Mouse (Mus musculus) small intestine, adult 2 months (tissue): ENCODE results near the gene G0s2. TPM values are rescaled to one million over a fixed set of nuclear protein-coding genes. Genes with fewer than 3 reads are reported as not detected.

ENCODE experiments used
- H3K27ac ChIP-seq: fragments of 200-500 bp; 2 replicates; pipeline ENCODE4 v1.5.1; 2012; ENCODE audit warnings: low read depth, low read length, control low read depth, inconsistent platforms; ENCODE audit not compliant: insufficient read depth
- H3K27me3 ChIP-seq: fragments of 200-500 bp; 2 replicates; pipeline ENCODE4 v1.6.1; 2012; ENCODE audit warnings: mild to moderate bottlenecking, moderate library complexity, low read length, inconsistent platforms; ENCODE audit not compliant: control insufficient read depth, insufficient read depth
- H3K36me3 ChIP-seq: fragments of 200-500 bp; 2 replicates; pipeline ENCODE4 v1.6.1; 2012; ENCODE audit warnings: mild to moderate bottlenecking, low read length, control low read depth, inconsistent platforms; ENCODE audit not compliant: control insufficient read depth, insufficient read depth
- H3K4me1 ChIP-seq: fragments of 200-500 bp; 2 replicates; pipeline ENCODE4 v1.6.1; 2012; ENCODE audit warnings: low read length, inconsistent platforms, mixed read lengths; ENCODE audit not compliant: control insufficient read depth, insufficient read depth, insufficient read length
- H3K4me3 ChIP-seq: fragments of 200-500 bp; 2 replicates; pipeline ENCODE4 v1.5.1; 2012; ENCODE audit warnings: low read depth, mild to moderate bottlenecking, control low read depth, inconsistent platforms, low read length, moderate library complexity
- CTCF ChIP-seq: fragments of 200-500 bp; IDR thresholded peaks from 2 replicates; pipeline ENCODE4 v1.5.1; 2012; ENCODE audit warnings: low read depth, mild to moderate bottlenecking, control low read depth, inconsistent platforms, low read length, moderate library complexity, mixed read lengths; ENCODE audit not compliant: insufficient replicate concordance, insufficient read length; ENCODE audit errors: extremely low read depth
- POLR2A ChIP-seq: fragments of 200-500 bp; IDR thresholded peaks from 2 replicates; pipeline ENCODE4 v1.6.1; 2012; ENCODE audit warnings: low read depth, mild to moderate bottlenecking, control low read depth, inconsistent platforms, low read length, moderate library complexity
- WGBS: fragments of 180-500 bp; shearing (Covaris S2); methylation state at CpG from one replicate; pipeline ENCODE4 v1.1.7; 2018; 5-methylcytosine and 5-hydroxymethylcytosine counted together
- polyA plus RNA-seq: library from polyadenylated mRNA; depleted of rRNA; stranded (reverse); fragments of >200 nt; gene quantifications from 2 replicates; pipeline ENCODE4 v1.2.3, GENCODE M21; 2012

Gene G0s2
- polyA plus RNA-seq, 1 experiment = 14.2 TPM

- 82% methylated on average over 1 of the region's 1 CpGs for WGBS
- H3K27ac ChIP-seq = no peak overlapping the region
- no peaks in the 10 kb centered on the region for H3K36me3 ChIP-seq
- H3K27me3 ChIP-seq = no peaks in the 10 kb centered on the region
- H3K4me3 ChIP-seq = no peak overlapping the region
- TF ChIP-seq POLR2A (no peak), CTCF (no peak)
- H3K4me1 ChIP-seq = peaks cover 27% of the 10 kb centered on the region; the same call in 1 of the 2 replicates
These were observed 27.0 kb upstream of the G0s2 start for GRCm38 (mm10) chr1:193299995-193300394.

GRCm38 (mm10) chr1:193298141-193298765 lies 25.2 kb upstream of the G0s2 start:
- no peaks in the 10 kb centered on the region for H3K36me3 ChIP-seq
- no peak overlapping the region for H3K4me3 ChIP-seq
- peaks cover 27% of the 10 kb centered on the region; the same call in 1 of the 2 replicates for H3K4me1 ChIP-seq
- no peaks in the 10 kb centered on the region for H3K27me3 ChIP-seq
- WGBS = 75% methylated on average over 3 of the region's 3 CpGs
- TF ChIP-seq CTCF (no peak), POLR2A (no peak)
- no peak overlapping the region; the same call in 1 of the 2 replicates for H3K27ac ChIP-seq

GRCm38 (mm10) chr1:193295920-193296319 lies 22.9 kb upstream of the G0s2 start:
- H3K4me1 ChIP-seq = peaks cover 17% of the 10 kb centered on the region; the same call in 1 of the 2 replicates

GRCm38 (mm10) chr1:193293926-193294325 lies 20.9 kb upstream of the G0s2 start:
- Histone ChIP-seq H3K4me3 (no peak overlapping the region), H3K27me3 (no peaks in the 10 kb centered on the region), H3K4me1 (peaks cover 23% of the 10 kb centered on the region; the same call in 1 of the 2 replicates), H3K36me3 (no peaks in the 10 kb centered on the region), H3K27ac (no peak overlapping the region)
- 80% methylated on average over 3 of the region's 3 CpGs for WGBS
- TF ChIP-seq POLR2A (no peak), CTCF (no peak)

More at GRCm38 (mm10) chr1:193295920-193296319, 22.9 kb upstream of the G0s2 start:
- no peak overlapping the region for H3K4me3 ChIP-seq
- H3K36me3 ChIP-seq = no peaks in the 10 kb centered on the region
- H3K27me3 ChIP-seq = no peaks in the 10 kb centered on the region
- WGBS = 45% methylated on average over 5 of the region's 5 CpGs
- no peak for TF ChIP-seq CTCF
- TF ChIP-seq POLR2A = no peak
- H3K27ac ChIP-seq = no peak overlapping the region

- Histone ChIP-seq H3K27me3 (no peaks in the 10 kb centered on the region), H3K4me3 (no peak overlapping the region), H3K27ac (no peak overlapping the region), H3K36me3 (no peaks in the 10 kb centered on the region), H3K4me1 (peaks cover 20% of the 10 kb centered on the region; the same call in 1 of the 2 replicates)
- WGBS = 57% methylated on average over 2 of the region's 2 CpGs
- TF ChIP-seq CTCF (no peak), POLR2A (no peak)
These were observed 20.0 kb upstream of the G0s2 start for GRCm38 (mm10) chr1:193293039-193293438.

- Histone ChIP-seq H3K4me1 (peaks cover 10% of the 10 kb centered on the region; the same call in 1 of the 2 replicates), H3K36me3 (no peaks in the 10 kb centered on the region), H3K27ac (no peak overlapping the region), H3K4me3 (no peak overlapping the region), H3K27me3 (no peaks in the 10 kb centered on the region)
- TF ChIP-seq CTCF = no peak
- no peak for TF ChIP-seq POLR2A
These were observed 17.7 kb upstream of the G0s2 start for GRCm38 (mm10) chr1:193290686-193291085.

GRCm38 (mm10) chr1:193289914-193290313 lies 16.9 kb upstream of the G0s2 start:
- no peak overlapping the region for H3K4me3 ChIP-seq
- H3K4me1 ChIP-seq = peaks cover 10% of the 10 kb centered on the region; the same call in 1 of the 2 replicates
- no peak overlapping the region for H3K27ac ChIP-seq
- H3K36me3 ChIP-seq = no peaks in the 10 kb centered on the region
- no peaks in the 10 kb centered on the region for H3K27me3 ChIP-seq
- TF ChIP-seq CTCF (no peak), POLR2A (no peak)
- 33% methylated on average over 5 of the region's 5 CpGs for WGBS

- no peaks in the 10 kb centered on the region for H3K27me3 ChIP-seq
- no peak overlapping the region for H3K27ac ChIP-seq
- H3K36me3 ChIP-seq = no peaks in the 10 kb centered on the region
- WGBS = 59% methylated on average over 3 of the region's 3 CpGs
- TF ChIP-seq CTCF (no peak), POLR2A (no peak)
- no peak overlapping the region for H3K4me3 ChIP-seq
- peaks cover 12% of the 10 kb centered on the region; the same call in 1 of the 2 replicates for H3K4me1 ChIP-seq
These were observed 16.1 kb upstream of the G0s2 start for GRCm38 (mm10) chr1:193289076-193289475.
